Mouse (Mus musculus): Measurements from ENCODE around the gene Kyat1.

Gene Kyat1

GRCm38 (mm10) chr2:30205629-30206357 is at the start of gene Kyat1:
Gene Kyat1 (minus strand): TSS chr2:30205847.
- peak; percentile 94 to 95 for DNase-seq

- DNase-seq = peak in 1 of 2 experiments; percentile 16
These were observed 48.2 kb upstream of the Kyat1 start for GRCm38 (mm10) chr2:30253809-30254208.

DNA sequence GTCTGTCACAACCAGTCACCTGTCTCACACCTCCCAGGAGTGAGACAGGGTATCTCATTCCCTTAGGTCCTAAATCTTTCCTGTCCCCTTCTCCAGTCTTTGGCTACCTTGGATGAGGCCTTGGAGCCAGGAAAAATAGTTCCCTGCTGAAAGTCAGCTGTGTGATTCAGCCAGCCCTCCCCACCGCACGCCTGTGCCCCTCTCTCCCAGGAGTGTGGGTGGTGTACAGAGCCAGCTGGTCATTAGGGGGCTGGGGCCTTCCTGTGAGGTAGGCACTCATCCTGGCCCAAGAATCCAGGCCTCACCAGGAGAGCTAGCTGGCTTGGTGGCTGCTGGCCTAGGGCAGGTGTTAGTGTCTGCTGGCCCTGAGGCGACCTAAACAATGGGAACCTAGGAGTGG is 46.9 kb upstream of the Kyat1 start:
- peak in 1 of 2 experiments; percentile 22 for DNase-seq

DNA sequence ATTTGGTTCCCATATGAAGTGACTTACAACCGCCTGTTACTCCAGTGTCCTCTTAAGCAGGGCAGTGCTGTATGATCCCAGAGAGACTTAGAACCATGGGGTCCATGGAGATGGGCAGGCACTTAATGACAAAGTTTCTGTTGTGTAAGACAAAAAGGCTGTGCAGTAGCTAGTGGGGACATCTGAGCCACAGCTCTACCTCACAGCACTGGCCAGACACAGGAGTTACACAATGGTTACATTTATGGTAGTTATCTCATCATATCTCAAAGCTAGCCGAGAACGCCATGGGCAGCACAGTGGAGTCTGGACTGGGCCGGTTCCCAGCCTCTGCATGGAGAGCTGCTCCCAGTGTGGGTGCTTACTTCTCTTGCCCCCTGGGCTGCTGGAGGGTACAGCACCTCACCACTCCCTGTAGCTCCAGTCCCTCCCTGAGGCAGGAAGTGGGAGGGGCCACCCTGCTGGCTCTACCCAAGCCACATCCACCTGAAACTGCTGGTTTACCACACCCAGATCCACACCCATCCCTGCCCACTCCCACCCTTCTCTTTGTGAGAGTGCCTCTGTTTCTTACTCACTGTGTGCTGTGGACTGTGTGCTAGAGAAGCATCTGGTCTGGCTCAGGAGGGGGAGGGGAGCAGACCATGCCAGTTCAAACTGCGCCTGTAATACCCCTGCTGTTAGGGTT is 45.9 kb upstream of the Kyat1 start:
- DNase-seq = peak; percentile 65 to 70

- no peak for DNase-seq
These were observed 44.8 kb upstream of the Kyat1 start for GRCm38 (mm10) chr2:30250166-30251128.

DNA sequence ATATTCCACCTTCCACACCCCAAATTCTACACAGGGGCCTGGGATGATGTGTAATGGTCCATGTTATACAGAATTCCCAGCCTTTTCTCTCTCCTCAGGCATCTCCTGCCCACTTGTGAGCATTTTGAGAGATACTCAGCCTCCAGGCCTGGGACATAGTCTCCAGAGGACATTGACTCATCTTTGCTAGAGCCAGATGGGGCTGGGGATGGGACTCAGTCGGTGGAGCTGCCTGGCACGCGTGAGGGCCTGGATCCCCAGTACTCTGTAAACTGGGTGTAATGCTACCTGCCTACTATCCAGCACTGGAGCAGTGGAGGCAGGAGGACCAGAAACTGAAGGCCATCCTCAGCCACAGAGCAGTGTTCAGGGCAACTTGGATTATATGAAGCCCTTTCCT is 43.5 kb upstream of the Kyat1 start:
- no peak for DNase-seq

GRCm38 (mm10) chr2:30247681-30248080 is 42.0 kb upstream of the Kyat1 start:
- DNase-seq = no peak

- DNase-seq = no peak
These were observed 41.4 kb upstream of the Kyat1 start for GRCm38 (mm10) chr2:30247036-30247435.

DNA sequence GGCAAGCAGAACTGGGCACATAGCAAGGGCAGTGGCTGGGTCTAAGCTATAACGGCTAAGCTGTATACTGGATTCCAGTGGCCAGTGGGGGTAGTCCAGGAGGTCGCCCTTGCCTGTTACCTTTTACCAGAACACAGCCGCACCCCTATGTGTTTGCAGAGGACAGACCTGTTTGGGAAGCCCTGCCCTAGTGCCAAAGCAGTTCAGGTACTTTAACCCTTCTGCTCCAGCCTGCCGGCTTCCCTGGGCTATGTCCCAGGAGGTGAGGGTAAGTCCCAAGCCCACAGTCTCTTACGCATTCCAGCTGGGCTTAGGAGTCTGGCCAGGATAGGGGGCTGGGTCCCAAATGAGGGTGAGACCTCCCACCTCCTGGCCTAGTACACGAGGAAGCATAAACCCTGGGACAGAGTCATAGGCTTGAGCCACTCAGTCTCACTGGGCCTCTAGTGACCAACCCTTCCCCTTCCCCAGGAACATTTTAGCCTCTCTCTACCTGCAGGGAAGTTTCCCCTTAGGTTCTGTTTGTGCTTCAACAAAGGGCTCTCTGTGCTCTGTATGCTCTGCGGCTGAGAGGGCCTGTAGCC is 39.0 kb upstream of the Kyat1 start:
- no peak for DNase-seq

DNA sequence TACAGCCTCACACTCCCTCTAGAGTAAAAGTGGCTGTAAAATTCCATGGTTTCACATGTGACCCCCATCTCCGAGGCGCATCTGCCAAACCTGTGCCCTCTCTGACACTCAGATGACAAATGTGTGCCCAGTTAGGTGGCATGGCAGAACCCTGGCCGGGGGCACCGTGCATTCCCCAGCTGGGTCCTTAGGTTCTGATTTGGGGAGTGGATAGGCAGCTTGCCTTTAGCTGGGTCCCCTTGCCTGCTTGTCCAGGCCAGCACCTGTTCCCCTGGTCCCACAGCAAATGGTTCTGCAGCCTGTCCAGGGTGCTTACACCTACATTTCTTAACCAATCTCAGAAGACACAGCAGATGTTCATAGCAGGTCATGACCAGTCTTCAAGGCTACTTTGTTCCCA is 37.7 kb upstream of the Kyat1 start:
- no peak for DNase-seq

DNA sequence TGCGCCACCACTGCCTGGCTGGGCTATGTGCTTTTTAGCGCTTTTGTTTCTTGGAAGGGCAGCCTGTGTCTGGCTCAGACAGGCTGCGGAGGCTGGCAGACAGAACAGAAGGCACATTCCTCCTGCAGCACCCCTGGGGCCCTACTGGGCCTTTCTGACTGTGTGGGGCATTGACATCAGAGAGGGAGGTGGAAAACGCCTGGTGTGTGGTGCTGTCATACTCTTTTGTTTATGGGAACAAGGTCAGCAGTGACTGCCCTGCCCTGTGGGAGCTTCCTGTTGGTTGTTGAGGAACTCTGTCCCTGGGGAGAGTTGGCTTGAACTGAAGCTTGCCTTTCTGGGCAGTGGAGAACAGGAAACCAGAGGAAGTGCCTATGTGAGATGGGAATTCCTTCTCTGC is 36.9 kb upstream of the Kyat1 start:
- peak; percentile 74 to 86 for DNase-seq

DNA sequence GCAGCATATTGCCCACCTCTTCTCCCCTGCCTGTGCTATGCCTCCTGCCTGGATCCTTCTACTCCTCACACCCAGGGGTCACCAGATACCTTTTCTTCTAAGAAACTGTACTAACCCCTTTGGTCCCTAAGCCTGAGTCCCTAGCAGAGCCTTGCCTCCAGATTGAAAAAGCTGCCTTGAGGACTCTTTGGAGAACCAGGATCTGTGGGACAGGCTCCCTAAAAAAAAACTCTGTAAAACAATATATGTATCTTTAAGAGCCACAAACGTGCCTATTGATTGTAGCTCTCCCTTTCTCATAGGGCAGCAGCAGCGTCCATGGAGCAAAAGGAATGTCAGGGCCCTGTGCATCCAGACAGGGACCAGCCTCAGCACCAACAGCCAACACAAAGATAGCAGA is 34.6 kb upstream of the Kyat1 start, which contains the start of gene Gm28035:
Gene Gm28035 (plus strand): TSS at position 301 of the 400 bp plus-strand sequence.
- DNase-seq = no peak

DNA sequence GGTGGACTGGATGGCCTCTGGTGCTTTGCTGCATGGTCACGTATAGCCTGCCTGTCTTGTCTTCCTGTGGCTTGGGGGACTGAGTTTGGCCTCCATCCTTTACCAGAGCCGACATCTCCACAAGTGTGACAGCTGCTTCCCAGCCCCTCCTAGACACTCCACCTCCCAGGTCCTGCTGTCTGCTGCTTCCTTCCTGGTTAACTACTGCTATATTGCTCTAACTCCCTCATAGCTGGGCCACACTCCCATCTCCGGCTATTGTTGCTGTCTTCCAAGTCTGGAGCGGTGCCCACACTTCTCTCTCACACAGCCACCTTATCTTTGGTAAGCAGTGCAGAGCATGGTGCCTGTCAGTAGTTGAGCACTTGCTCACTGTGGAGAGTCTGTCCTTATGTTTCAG is 34.1 kb upstream of the Kyat1 start:
- peak; percentile 72 to 84 for DNase-seq

DNA sequence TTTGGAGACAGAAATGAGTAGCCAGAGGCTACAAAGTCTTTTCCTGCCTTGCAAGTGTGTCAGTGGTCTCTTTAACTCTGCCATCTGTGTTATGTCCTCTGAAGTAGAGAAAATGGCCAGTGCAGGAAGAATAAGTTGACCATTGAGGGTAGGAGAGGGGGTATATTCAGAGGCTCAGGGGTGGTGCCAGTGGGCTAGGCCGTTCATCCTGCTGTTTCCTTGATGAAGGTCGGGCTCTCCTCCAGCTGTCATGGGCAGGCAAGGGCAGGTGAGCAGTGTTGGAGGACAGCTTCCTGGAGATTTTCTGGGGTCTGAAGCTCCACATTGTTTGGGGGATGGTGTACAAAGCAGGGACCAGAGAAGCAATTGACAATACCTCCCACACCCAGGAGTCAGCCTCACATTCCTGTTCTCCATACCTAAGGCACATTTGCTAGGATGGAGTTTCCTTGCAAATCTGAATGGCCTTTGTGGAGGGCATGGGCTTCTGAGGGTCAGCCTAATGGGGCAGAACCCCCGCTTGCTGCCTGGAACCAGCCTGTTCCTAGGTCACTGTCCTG is 33.3 kb upstream of the Kyat1 start:
- no peak for DNase-seq

- DNase-seq = peak; percentile 81 to 89
These were observed 32.2 kb upstream of the Kyat1 start for GRCm38 (mm10) chr2:30237881-30238280.

DNA sequence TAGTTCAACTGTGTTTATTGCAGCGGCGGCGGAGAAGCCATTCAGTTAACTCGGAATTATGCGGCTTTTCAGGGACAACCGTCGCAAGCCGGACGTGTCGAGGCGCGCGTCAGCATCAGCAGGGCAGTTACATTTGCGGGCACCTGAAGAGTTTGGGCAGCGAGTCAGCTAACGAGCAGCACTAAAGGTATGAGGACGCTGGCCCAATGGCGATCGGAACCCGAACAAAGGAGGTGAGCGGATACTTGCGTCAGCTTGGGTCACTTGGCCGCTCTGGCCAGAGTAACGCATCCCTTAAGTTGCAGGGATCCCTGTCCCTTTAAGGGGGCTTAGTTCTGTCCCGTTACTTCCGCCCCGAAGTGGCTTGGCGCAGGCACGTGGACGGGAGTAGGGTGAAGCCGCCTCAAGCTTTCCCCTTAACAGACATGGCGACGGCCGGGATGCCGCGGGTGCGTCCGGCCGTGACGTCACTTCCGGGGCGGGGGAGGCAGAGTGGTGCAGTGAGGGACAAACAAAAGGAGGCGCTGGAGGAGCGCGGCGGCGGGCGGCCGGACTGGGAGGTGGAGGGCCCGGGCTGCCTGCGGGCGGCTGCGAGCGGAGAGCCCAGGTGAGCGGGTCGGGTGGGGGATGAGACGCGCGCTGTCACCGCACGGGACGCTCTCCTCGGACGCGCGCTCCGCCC is 31.7 kb upstream of the Kyat1 start, which contains the start of gene Lrrc8a:
Gene Lrrc8a (plus strand): TSS at position 517 of the 682 bp plus-strand sequence.
- DNase-seq = peak; percentile 100

DNA sequence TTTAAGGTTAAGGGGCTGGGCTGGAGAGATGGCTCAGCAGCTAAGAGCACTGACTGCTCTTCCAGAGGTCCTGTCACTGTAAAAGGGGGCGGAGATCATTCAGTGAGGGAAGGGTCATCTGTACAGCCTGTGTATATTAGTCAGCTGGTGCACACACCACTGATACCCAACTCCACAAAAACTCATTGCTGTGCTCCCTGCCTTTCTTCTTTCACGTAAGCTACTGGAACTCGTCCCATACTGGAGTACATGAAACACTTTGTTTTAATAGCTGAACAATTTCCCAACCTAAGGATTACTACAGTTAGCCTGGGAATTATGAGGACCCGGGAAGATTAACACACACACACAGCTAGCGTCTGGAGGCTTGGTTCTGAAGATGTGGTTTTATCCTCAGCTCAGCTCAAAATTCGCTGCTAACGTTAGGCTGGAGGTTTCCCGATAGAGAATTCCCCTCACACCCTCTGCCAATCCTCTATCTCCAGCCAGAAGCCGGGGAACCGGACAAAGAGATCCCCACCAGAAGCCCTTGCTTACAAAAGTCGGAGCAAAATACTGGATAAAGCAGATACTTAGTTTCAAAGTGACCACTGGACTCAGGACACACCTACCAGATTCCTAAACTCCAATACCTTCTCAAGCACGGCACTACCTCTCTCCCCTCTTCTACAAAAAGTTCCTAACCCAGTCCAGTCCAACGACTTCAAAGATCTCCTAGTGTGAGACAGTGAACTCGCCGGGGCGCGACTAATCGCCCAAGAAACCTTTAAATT is 31.0 kb upstream of the Kyat1 start:
- no peak for DNase-seq

- no peak for DNase-seq
These were observed 29.9 kb upstream of the Kyat1 start for GRCm38 (mm10) chr2:30235593-30235992.

DNA sequence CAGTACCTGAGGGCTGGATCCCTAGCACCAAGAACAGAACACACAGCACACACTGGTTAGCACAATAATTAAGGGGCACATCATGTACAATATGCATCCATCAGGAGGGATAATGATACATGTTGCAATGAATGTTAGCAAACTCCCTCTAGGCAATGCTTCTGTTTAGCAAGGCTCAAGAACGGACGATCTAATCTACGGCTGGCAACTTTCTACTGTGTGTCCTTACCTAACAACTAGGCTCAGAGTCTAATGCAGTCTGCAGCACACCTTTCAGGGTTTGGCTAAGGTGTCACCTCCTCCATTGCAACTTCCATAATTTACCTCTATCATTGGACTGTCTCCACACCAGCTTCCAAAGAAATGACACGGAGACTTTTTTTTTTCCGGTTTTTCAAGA is 10.6 kb upstream of the Kyat1 start:
- DNase-seq = no peak

- no peak for DNase-seq
These were observed 9.8 kb upstream of the Kyat1 start for GRCm38 (mm10) chr2:30215493-30215892.

DNA sequence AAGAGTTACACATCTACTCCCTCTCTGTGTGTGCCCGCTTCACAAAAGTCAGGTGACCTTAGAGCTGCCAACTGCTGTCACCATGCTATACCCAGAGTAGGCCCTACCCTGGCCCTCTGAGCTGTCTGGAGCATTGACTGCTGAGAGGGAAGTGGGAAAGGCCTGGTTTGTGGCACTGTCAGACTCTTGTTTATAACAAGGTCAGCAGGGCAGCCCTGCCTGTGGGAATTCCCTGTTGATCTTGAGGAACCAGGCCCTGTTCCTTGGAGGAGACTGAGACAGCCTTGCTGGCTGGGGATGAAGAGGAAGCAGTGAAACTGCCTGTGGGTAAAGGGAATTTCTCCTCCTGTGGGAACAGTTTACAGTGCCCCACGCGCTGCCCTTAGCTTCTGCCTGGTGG is 9.1 kb upstream of the Kyat1 start:
- DNase-seq = peak; percentile 28 to 56
